Mouse (Mus musculus) lung, embryonic 14.5 days (tissue): ENCODE data around the gene Prox1. TPM values are rescaled to one million over a fixed set of nuclear protein-coding genes. Genes with fewer than 3 reads are reported as not detected.

Source experiments
- ATAC-seq: fragments of 200-750 bp; cut with Nextera tagmentation; 2 replicates; pipeline ENCODE4 v1.8.0; 2017; ENCODE audit warnings: mild to moderate bottlenecking, moderate TSS enrichment, moderate library complexity; ENCODE audit not compliant: insufficient read depth
- DNase-seq: peaks from one replicate; pipeline ENCODE4 v3.0.0-alpha.2; 2015
- H3K27ac ChIP-seq: fragments of 300-500 bp; sonication (generic); 2 replicates; pipeline ENCODE4 v1.5.1; 2014; ENCODE audit warnings: low read depth, mild to moderate bottlenecking, moderate library complexity
- H3K27me3 ChIP-seq: fragments of 300-500 bp; sonication (generic); 2 replicates; pipeline ENCODE4 v1.6.1; 2014; ENCODE audit warnings: low read length, control low read depth; ENCODE audit not compliant: insufficient read depth
- H3K36me3 ChIP-seq: fragments of 300-500 bp; sonication (generic); 2 replicates; pipeline ENCODE4 v1.6.1; 2014; ENCODE audit warnings: control low read depth; ENCODE audit not compliant: insufficient read depth
- H3K4me1 ChIP-seq: fragments of 300-500 bp; sonication (generic); 2 replicates; pipeline ENCODE4 v1.6.1; 2014; ENCODE audit warnings: antibody characterized with exemption, control low read depth; ENCODE audit not compliant: insufficient read depth
- H3K4me2 ChIP-seq: fragments of 300-500 bp; sonication (generic); 2 replicates; pipeline ENCODE4 v1.6.1; 2014; ENCODE audit warnings: mild to moderate bottlenecking
- H3K4me3 ChIP-seq: fragments of 300-500 bp; sonication (generic); 2 replicates; pipeline ENCODE4 v1.5.1; 2014; ENCODE audit warnings: low read depth, low read length
- H3K9ac ChIP-seq: fragments of 300-500 bp; sonication (generic); 2 replicates; pipeline ENCODE4 v1.6.1; 2014
- H3K9me3 ChIP-seq: fragments of 300-500 bp; sonication (generic); 2 replicates; pipeline ENCODE4 v1.6.1; 2016; ENCODE audit warnings: low read depth, low read length, control low read depth
- CTCF ChIP-seq: IDR thresholded peaks from 2 replicates; pipeline ENCODE4 v1.5.1; 2016; ENCODE audit warnings: antibody characterized with exemption, low read depth
- WGBS: fragments of 180-500 bp; shearing (Covaris S2); extraction: QIAGEN DNeasy Blood & Tissue Kit; methylation state at CpG from one replicate; pipeline ENCODE4 v1.1.7; 2014; 5-methylcytosine and 5-hydroxymethylcytosine counted together
- polyA plus RNA-seq: library from polyadenylated mRNA; unstranded; fragments of >200 nt; fragmentation: Nextera tagmentation; extraction: Ambion mirVana; gene quantifications from 2 replicates; pipeline ENCODE4 v1.2.1, GENCODE M21; 2014

Gene Prox1
- polyA plus RNA-seq, 1 experiment from 2014 or later = 2.0 TPM

GRCm38 (mm10) chr1:190161288-190161687 lies 9.2 kb downstream of the Prox1 start:
- no peaks in the 10 kb centered on the region for H3K9me3 ChIP-seq
- no peak overlapping the region for H3K4me3 ChIP-seq
- H3K4me1 ChIP-seq = no peaks in the 10 kb centered on the region
- no peak for TF ChIP-seq CTCF
- DNase-seq (peak; percentile 82), ATAC-seq (peak; percentile 76; the same call in 1 of the 2 replicates)
- peaks cover 41% of the 10 kb centered on the region for H3K27me3 ChIP-seq
- WGBS = 42% methylated on average over 18 of the region's 18 CpGs
- H3K27ac ChIP-seq = 0 out of 2 replicates have a peak overlapping the region, but pooled peaks have one; percentile 43
- peak overlapping the region; percentile 47 for H3K4me2 ChIP-seq
- H3K36me3 ChIP-seq = no peaks in the 10 kb centered on the region
- H3K9ac ChIP-seq = no peak overlapping the region

GRCm38 (mm10) chr1:190159457-190159856 lies 11.1 kb downstream of the Prox1 start:
- peaks cover 32% of the 10 kb centered on the region for H3K27me3 ChIP-seq
- no peaks in the 10 kb centered on the region for H3K36me3 ChIP-seq
- H3K4me3 ChIP-seq = no peak overlapping the region
- no peak overlapping the region for H3K9ac ChIP-seq
- no peak overlapping the region for H3K4me2 ChIP-seq
- H3K4me1 ChIP-seq = no peaks in the 10 kb centered on the region
- ATAC-seq (no peak), DNase-seq (no peak)
- no peaks in the 10 kb centered on the region for H3K9me3 ChIP-seq
- 60% methylated on average over 11 of the region's 11 CpGs for WGBS
- TF ChIP-seq CTCF = no peak
- H3K27ac ChIP-seq = no peak overlapping the region

- H3K27me3 ChIP-seq = peaks cover 33% of the 10 kb centered on the region
- 12% methylated on average over 8 of the region's 8 CpGs for WGBS
- no peak for ATAC-seq
- no peak overlapping the region for H3K27ac ChIP-seq
- H3K9ac ChIP-seq = no peak overlapping the region
- no peak overlapping the region for H3K4me2 ChIP-seq
- 0 out of 2 replicates have a peak, but pooled peaks cover 5% of the 10 kb centered on the region for H3K4me1 ChIP-seq
- no peak for DNase-seq
- no peak overlapping the region for H3K4me3 ChIP-seq
- no peaks in the 10 kb centered on the region for H3K36me3 ChIP-seq
- no peaks in the 10 kb centered on the region for H3K9me3 ChIP-seq
- no peak for TF ChIP-seq CTCF
Observed at GRCm38 (mm10) chr1:190155751-190156150, 14.8 kb downstream of the Prox1 start.

- no peaks in the 10 kb centered on the region for H3K36me3 ChIP-seq
Observed at GRCm38 (mm10) chr1:190155021-190155420, 15.5 kb downstream of the Prox1 start.

GRCm38 (mm10) chr1:190154292-190154691 lies 16.2 kb downstream of the Prox1 start:
- Histone ChIP-seq H3K36me3 (no peaks in the 10 kb centered on the region), H3K27ac (no peak overlapping the region), H3K4me1 (0 out of 2 replicates have a peak, but pooled peaks cover 5% of the 10 kb centered on the region), H3K9me3 (no peaks in the 10 kb centered on the region), H3K4me3 (no peak overlapping the region), H3K27me3 (peaks cover 25% of the 10 kb centered on the region; the same call in 1 of the 2 replicates), H3K4me2 (no peak overlapping the region), H3K9ac (no peak overlapping the region)
- ATAC-seq = peak; percentile 66; the same call in 1 of the 2 replicates
- no peak for TF ChIP-seq CTCF
- 16% methylated on average over 7 of the region's 7 CpGs for WGBS
- DNase-seq = peak; percentile 58

More at GRCm38 (mm10) chr1:190155021-190155420, 15.5 kb downstream of the Prox1 start:
- peaks cover 31% of the 10 kb centered on the region; the same call in 1 of the 2 replicates for H3K27me3 ChIP-seq
- ATAC-seq = 0 out of 2 replicates have a peak, but pooled peaks have one; percentile 38
- H3K9me3 ChIP-seq = no peaks in the 10 kb centered on the region
- DNase-seq = peak; percentile 65
- H3K9ac ChIP-seq = no peak overlapping the region
- no peak overlapping the region for H3K4me2 ChIP-seq
- H3K4me3 ChIP-seq = no peak overlapping the region
- H3K4me1 ChIP-seq = 0 out of 2 replicates have a peak, but pooled peaks cover 5% of the 10 kb centered on the region
- H3K27ac ChIP-seq = no peak overlapping the region
- TF ChIP-seq CTCF = no peak
- 22% methylated on average over 2 of the region's 2 CpGs for WGBS

GRCm38 (mm10) chr1:190152603-190153002 lies 17.9 kb downstream of the Prox1 start:
- H3K27me3 ChIP-seq = peaks cover 16% of the 10 kb centered on the region; the same call in 1 of the 2 replicates
- no peak overlapping the region for H3K9ac ChIP-seq
- H3K4me1 ChIP-seq = 0 out of 2 replicates have a peak, but pooled peaks cover 5% of the 10 kb centered on the region
- no peak overlapping the region for H3K27ac ChIP-seq
- TF ChIP-seq CTCF = no peak
- H3K36me3 ChIP-seq = no peaks in the 10 kb centered on the region
- ATAC-seq (no peak), DNase-seq (no peak)
- no peaks in the 10 kb centered on the region for H3K9me3 ChIP-seq
- H3K4me3 ChIP-seq = no peak overlapping the region
- 82% methylated on average over 6 of the region's 6 CpGs for WGBS
- no peak overlapping the region for H3K4me2 ChIP-seq

GRCm38 (mm10) chr1:190149233-190149741 lies 21.2 kb downstream of the Prox1 start:
- no peak overlapping the region for H3K9ac ChIP-seq
- no peaks in the 10 kb centered on the region for H3K36me3 ChIP-seq
- H3K27ac ChIP-seq = no peak overlapping the region
- no peak overlapping the region for H3K4me3 ChIP-seq
- TF ChIP-seq CTCF = no peak
- DNase-seq (no peak), ATAC-seq (no peak)
- H3K4me2 ChIP-seq = no peak overlapping the region
- 0 out of 2 replicates have a peak, but pooled peaks cover 9% of the 10 kb centered on the region for H3K27me3 ChIP-seq
- H3K4me1 ChIP-seq = 0 out of 2 replicates have a peak, but pooled peaks cover 5% of the 10 kb centered on the region
- H3K9me3 ChIP-seq = no peaks in the 10 kb centered on the region
- WGBS = 46% methylated on average over 17 of the region's 17 CpGs
